Mouse (Mus musculus) duodenum, adult 2 months (tissue): Measurements from ENCODE around the gene Tmem192. TPM values are rescaled to one million over a fixed set of nuclear protein-coding genes. Genes with fewer than 3 reads are reported as not detected.

Experiments used
- polyA plus RNA-seq: library from polyadenylated mRNA; depleted of rRNA; stranded (reverse); fragments of >200 nt; gene quantifications from 2 replicates; pipeline ENCODE4 v1.2.3, GENCODE M21; 2012; ENCODE audit warnings: low replicate concordance; rRNA removed

Tmem192 gene
- polyA plus RNA-seq = 38.6 and 76.0 TPM in 2 replicates

GRCm38 (mm10) chr8:64946820-64947697 is at the start of gene Tmem192:
Gene Tmem192, plus strand, starts transcription at chr8:64947185.

GRCm38 (mm10) chr8:64987731-64988130 is 40.7 kb downstream of the Tmem192 start, which contains the start of gene Trim75:
Gene Trim75, minus strand, starts transcription at chr8:64987831.

GRCm38 (mm10) chr8:65018423-65018822 is 71.4 kb downstream of the Tmem192 start, which contains the start of the genes Trim61 and Trim60:
Gene Trim61, minus strand, starts transcription at chr8:65018523.
Gene Trim60, minus strand, starts transcription at chr8:65018584.

Other genes with a start within 250 kb of the Tmem192 start
- gene Msmo1, start 213.4 kb upstream of the Tmem192 start, polyA plus RNA-seq = 4.2 and 4.9 TPM in 2 replicates
- gene Klhl2, start 97.2 kb upstream of the Tmem192 start, polyA plus RNA-seq = 4.0 and 4.3 TPM in 2 replicates
- not detected in 2 replicates for gene Trim75, start 40.6 kb downstream of the Tmem192 start, polyA plus RNA-seq
- not detected in 2 replicates for gene Trim61, start 71.3 kb downstream of the Tmem192 start, polyA plus RNA-seq
- gene Trim60, start 71.4 kb downstream of the Tmem192 start, polyA plus RNA-seq = not detected in 2 replicates
- gene Apela, start 90.2 kb downstream of the Tmem192 start, polyA plus RNA-seq = not detected in 2 replicates
- not detected in 2 replicates for gene Gm10663, start 127.8 kb downstream of the Tmem192 start, polyA plus RNA-seq
- 3.4 and 5.5 TPM in 2 replicates for gene BC030870, start 182.4 kb downstream of the Tmem192 start, polyA plus RNA-seq